Mouse (Mus musculus) CH12.LX (cell line): Measurements from ENCODE around the gene Fam214a. TPM values are rescaled to one million over a fixed set of nuclear protein-coding genes. Genes with fewer than 3 reads are reported as not detected.
A peak's percentile ranks its signal among the peaks of the same experiment; 100 is the strongest.

Experiments
- DNase-seq: peaks from one replicate; pipeline ENCODE4 v3.0.0-alpha.2; 2013; ENCODE audit errors: extremely low read depth
- H3K27ac ChIP-seq: 2 replicates; pipeline ENCODE4 v1.5.1; 2012; ENCODE audit warnings: low read depth, mild to moderate bottlenecking, control low read depth, moderate library complexity; ENCODE audit not compliant: insufficient read depth
- H3K27me3 ChIP-seq: replicated peaks from 2 replicates; pipeline ENCODE3; 2012; ENCODE audit warnings: inconsistent platforms
- H3K36me3 ChIP-seq, 2 experiments: replicated peaks in 1 of 2; 2 replicates each; pipeline versions ENCODE3 to v1.6.1; 2012; ENCODE audit warnings: inconsistent platforms in 1 of 2, low read length in 1 of 2, mild to moderate bottlenecking in 1 of 2, mixed read lengths in 1 of 2, moderate library complexity in 1 of 2; ENCODE audit not compliant: control insufficient read depth in 1 of 2, insufficient read depth in 1 of 2
- H3K4me1 ChIP-seq, 2 experiments: 2 replicates each; pipeline ENCODE4 v1.6.1; 2012; ENCODE audit warnings: inconsistent platforms in 1 of 2, moderate library complexity in 1 of 2; ENCODE audit not compliant: insufficient read depth in 2 of 2, control insufficient read depth in 1 of 2
- H3K4me2 ChIP-seq: 2 replicates; pipeline ENCODE4 v1.6.1; 2012; ENCODE audit warnings: low read depth, mild to moderate bottlenecking, control low read depth; ENCODE audit not compliant: poor library complexity, insufficient read depth, severe bottlenecking
- H3K4me3 ChIP-seq, 3 experiments: fragments of 150-350 bp in 1 of 3; sonication (generic) in 1 of 3; replicated peaks in 1 of 3; 2 replicates each; pipeline versions ENCODE3 to v1.5.1; 2011 to 2012; ENCODE audit warnings: low read depth in 2 of 3, low read length in 2 of 3, mild to moderate bottlenecking in 2 of 3, moderate library complexity in 2 of 3, control low read depth in 1 of 3, improper control_type of control experiment in 1 of 3, inconsistent platforms in 1 of 3, mixed read lengths in 1 of 3; ENCODE audit not compliant: poor library complexity in 1 of 3
- H3K79me2 ChIP-seq: replicated peaks from 2 replicates; pipeline ENCODE4 v1.6.1; 2012; ENCODE audit warnings: mild to moderate bottlenecking, moderate library complexity; ENCODE audit not compliant: control insufficient read depth, poor library complexity, insufficient read depth, severe bottlenecking; ENCODE audit errors: extremely low read depth
- H3K9ac ChIP-seq: 2 replicates; pipeline ENCODE4 v1.6.1; 2012; ENCODE audit warnings: low read depth, mild to moderate bottlenecking, control low read depth, moderate library complexity; ENCODE audit not compliant: insufficient read depth
- H3K9me3 ChIP-seq: replicated peaks from 2 replicates; pipeline ENCODE3; 2012; ENCODE audit warnings: low read length, inconsistent platforms, mixed read lengths
- BHLHE40 ChIP-seq: IDR thresholded peaks from 2 replicates; pipeline ENCODE4 v1.6.1; 2011; ENCODE audit warnings: mild to moderate bottlenecking, low read depth, low read length, improper control_type of control experiment
- CHD1 ChIP-seq: IDR thresholded peaks from 2 replicates; pipeline ENCODE4 v1.6.1; 2012; ENCODE audit warnings: low read depth, low read length, improper control_type of control experiment, inconsistent platforms
- CTCF ChIP-seq, 2 experiments: IDR thresholded peaks in 1 of 2; conservative IDR thresholded peaks in 1 of 2; 2 replicates each; pipeline ENCODE4 v1.5.1; 2011 to 2012; ENCODE audit warnings: low read depth in 2 of 2, low read length in 2 of 2, improper control_type of control experiment in 1 of 2, inconsistent platforms in 1 of 2, mild to moderate bottlenecking in 1 of 2, moderate library complexity in 1 of 2
- E2F4 ChIP-seq: IDR thresholded peaks from 2 replicates; pipeline ENCODE4 v1.6.1; 2011; ENCODE audit warnings: low read depth, low read length, improper control_type of control experiment; ENCODE audit not compliant: insufficient replicate concordance
- EP300 ChIP-seq: IDR thresholded peaks from 2 replicates; pipeline ENCODE4 v1.6.1; 2011; ENCODE audit warnings: low read length, improper control_type of control experiment
- ETS1 ChIP-seq: conservative IDR thresholded peaks from 2 replicates; pipeline ENCODE4 v1.6.1; 2012; ENCODE audit warnings: low read depth, mild to moderate bottlenecking, inconsistent platforms, low read length, improper control_type of control experiment, moderate library complexity
- HCFC1 ChIP-seq: IDR thresholded peaks from 2 replicates; pipeline ENCODE4 v1.6.1; 2012; ENCODE audit warnings: low read depth, mild to moderate bottlenecking, inconsistent platforms, low read length, improper control_type of control experiment
- IRF4 ChIP-seq: IDR thresholded peaks from 2 replicates; pipeline ENCODE4 v1.6.1; 2014; ENCODE audit warnings: low read depth, mild to moderate bottlenecking, inconsistent platforms, low read length, improper control_type of control experiment
- JUN ChIP-seq: IDR thresholded peaks from 2 replicates; pipeline ENCODE4 v1.6.1; 2011; ENCODE audit warnings: low read depth, mild to moderate bottlenecking, low read length, improper control_type of control experiment, moderate library complexity; ENCODE audit not compliant: insufficient read depth
- JUND ChIP-seq: conservative IDR thresholded peaks from 2 replicates; pipeline ENCODE4 v1.6.1; 2011; ENCODE audit warnings: low read depth, low read length, improper control_type of control experiment
- KAT2A ChIP-seq: IDR thresholded peaks from 2 replicates; pipeline ENCODE4 v1.6.1; 2012; ENCODE audit warnings: low read length, improper control_type of control experiment, inconsistent platforms; ENCODE audit not compliant: insufficient replicate concordance
- MAFK ChIP-seq: IDR thresholded peaks from 2 replicates; pipeline ENCODE4 v1.6.1; 2011; ENCODE audit warnings: low read length, improper control_type of control experiment; ENCODE audit not compliant: insufficient replicate concordance
- MAX ChIP-seq: IDR thresholded peaks from 2 replicates; pipeline ENCODE4 v1.6.1; 2011; ENCODE audit warnings: low read length, improper control_type of control experiment
- MEF2A ChIP-seq: IDR thresholded peaks from 2 replicates; pipeline ENCODE4 v1.6.1; 2014; ENCODE audit warnings: low read depth, mild to moderate bottlenecking, inconsistent platforms, low read length, improper control_type of control experiment, borderline replicate concordance
- MXI1 ChIP-seq: IDR thresholded peaks from 2 replicates; pipeline ENCODE4 v1.6.1; 2011; ENCODE audit warnings: mild to moderate bottlenecking, low read depth, low read length, improper control_type of control experiment
- MYC ChIP-seq: IDR thresholded peaks from 2 replicates; pipeline ENCODE4 v1.6.1; 2011; ENCODE audit warnings: low read depth, mild to moderate bottlenecking, improper control_type of control experiment, low read length
- NELFE ChIP-seq: IDR thresholded peaks from 2 replicates; pipeline ENCODE4 v1.6.1; 2011; ENCODE audit warnings: low read depth, low read length, improper control_type of control experiment
- NRF1 ChIP-seq: IDR thresholded peaks from 2 replicates; pipeline ENCODE4 v1.6.1; 2014; ENCODE audit warnings: low read depth, mild to moderate bottlenecking, inconsistent platforms, low read length, improper control_type of control experiment, moderate library complexity
- PAX5 ChIP-seq: IDR thresholded peaks from 2 replicates; pipeline ENCODE4 v1.6.1; 2012; ENCODE audit warnings: low read length, inconsistent platforms, mixed read lengths
- POLR2AphosphoS2 ChIP-seq: IDR thresholded peaks from 2 replicates; pipeline ENCODE4 v1.6.1; 2011; ENCODE audit warnings: low read depth, low read length, improper control_type of control experiment
- RAD21 ChIP-seq: IDR thresholded peaks from 2 replicates; pipeline ENCODE4 v1.6.1; 2011; ENCODE audit warnings: low read depth, mild to moderate bottlenecking, low read length, improper control_type of control experiment, moderate library complexity
- RCOR1 ChIP-seq: conservative IDR thresholded peaks from 2 replicates; pipeline ENCODE4 v1.6.1; 2012; ENCODE audit warnings: low read depth, mild to moderate bottlenecking, inconsistent platforms, low read length, improper control_type of control experiment
- SIN3A ChIP-seq: IDR thresholded peaks from 2 replicates; pipeline ENCODE4 v1.6.1; 2012; ENCODE audit warnings: low read length, improper control_type of control experiment, inconsistent platforms
- SMC3 ChIP-seq: IDR thresholded peaks from 2 replicates; pipeline ENCODE4 v1.6.1; 2011; ENCODE audit warnings: low read depth, low read length, improper control_type of control experiment
- TBP ChIP-seq: conservative IDR thresholded peaks from 2 replicates; pipeline ENCODE4 v1.6.1; 2011; ENCODE audit warnings: low read depth, low read length, improper control_type of control experiment
- TCF12 ChIP-seq: IDR thresholded peaks from 2 replicates; pipeline ENCODE4 v1.6.1; 2014; ENCODE audit warnings: low read depth, mild to moderate bottlenecking, inconsistent platforms, low read length, improper control_type of control experiment
- UBTF ChIP-seq: IDR thresholded peaks from 2 replicates; pipeline ENCODE4 v1.6.1; 2012; ENCODE audit warnings: low read depth, mild to moderate bottlenecking, inconsistent platforms, low read length, improper control_type of control experiment, moderate library complexity
- USF1 ChIP-seq: IDR thresholded peaks from 2 replicates; pipeline ENCODE4 v1.6.1; 2014; ENCODE audit warnings: low read depth, mild to moderate bottlenecking, inconsistent platforms, low read length, improper control_type of control experiment
- USF2 ChIP-seq: conservative IDR thresholded peaks from 2 replicates; pipeline ENCODE4 v1.6.1; 2011; ENCODE audit warnings: low read depth, low read length, improper control_type of control experiment
- ZC3H11A ChIP-seq: IDR thresholded peaks from 2 replicates; pipeline ENCODE4 v1.6.1; 2012; ENCODE audit warnings: low read depth, mild to moderate bottlenecking, inconsistent platforms, low read length, improper control_type of control experiment
- ZMIZ1 ChIP-seq: IDR thresholded peaks from 2 replicates; pipeline ENCODE4 v1.6.1; 2012; ENCODE audit warnings: low read depth, mild to moderate bottlenecking, inconsistent platforms, low read length, improper control_type of control experiment
- dilution Hi-C: fragments of 300-500 bp; cut with MboI; formaldehyde crosslinking; loops from 2 replicates; pipeline ENCODE4 v1.14.3; 2020; ENCODE audit warnings: low sequenced_read_pairs; ENCODE audit not compliant: extremely low pct_unique_long_range_greater_than_20kb, extremely low pct_ligation_motif_present
- in situ Hi-C: fragments of 300-500 bp; cut with MboI; formaldehyde crosslinking; loops from 3 replicates; pipeline ENCODE4 v1.14.3; 2019; ENCODE audit warnings: low sequenced_read_pairs, low pct_ligation_motif_present, low pct_unique_long_range_greater_than_20kb, mixed read lengths
- polyA plus RNA-seq: library from polyadenylated mRNA; unstranded; fragments of >175 nt; gene quantifications from 2 replicates; pipeline ENCODE4 v1.2.1, GENCODE M21; 2012; ENCODE audit warnings: low read depth; ENCODE audit not compliant: insufficient read length
- total RNA-seq, 2 experiments: library from RNA; depleted of rRNA; stranded (reverse); fragments of 300-350 nt in 1 of 2; fragments of >200 nt in 1 of 2; gene quantifications; 2 replicates each; pipeline ENCODE4 v1.2.3; 2012 to 2014

Gene Fam214a
- total and polyA plus RNA-seq, 3 experiments = 6.2 to 8.6 (median 7.0) TPM

- Histone ChIP-seq H3K9me3 (no peaks in the 10 kb centered on the region), H3K9ac (no peak overlapping the region), H3K27ac (no peak overlapping the region), H3K79me2 (peaks cover 3% of the 10 kb centered on the region; the same call in 1 of the 2 replicates), H3K27me3 (no peaks in the 10 kb centered on the region), H3K4me3 (peak overlapping the region in 1 of 3 experiments; percentile 41), H3K4me1 (peaks cover 20 to 41% of the 10 kb centered on the region in 2 experiments), H3K4me2 (peak overlapping the region; percentile 70), H3K36me3 (peaks cover 0 to 28% of the 10 kb centered on the region in 2 experiments)
- dilution Hi-C loops (no loop called here), in situ Hi-C loops (no loop called here)
- TF ChIP-seq MEF2A (no peak), MAX (no peak), ZMIZ1 (no peak), CTCF (conservative IDR thresholded peaks at IDR 0.05 in 1 of 2, IDR thresholded peaks at IDR 0.05 in 1 of 2; ENCODE audit: low read depth in 2 of 2, low read length in 2 of 2) (no peak), RCOR1 (no peak), BHLHE40 (peak; percentile 12; the same call in 1 of the 2 replicates), POLR2AphosphoS2 (no peak), HCFC1 (no peak), EP300 (peak; percentile 48; the same call in 1 of the 2 replicates), RAD21 (no peak), USF1 (no peak), TBP (no peak), ZC3H11A (no peak), ETS1 (0 out of 2 replicates have a peak, but pooled peaks have one; percentile 18)
- peak; percentile 40 for DNase-seq
Measured at GRCm38 (mm10) chr9:74985173-74985715, 32.6 kb downstream of the Fam214a start.

GRCm38 (mm10) chr9:74985770-74986169, 33.1 kb downstream of the Fam214a start:
- Histone ChIP-seq H3K9ac (no peak overlapping the region), H3K4me3 (no peak overlapping the region), H3K4me1 (peaks cover 20 to 41% of the 10 kb centered on the region in 2 experiments), H3K27ac (no peak overlapping the region), H3K4me2 (peak overlapping the region; percentile 70), H3K9me3 (no peaks in the 10 kb centered on the region), H3K79me2 (peaks cover 3% of the 10 kb centered on the region; the same call in 1 of the 2 replicates), H3K27me3 (no peaks in the 10 kb centered on the region), H3K36me3 (peaks cover 0 to 25% of the 10 kb centered on the region in 2 experiments)
- peak; percentile 39 for DNase-seq
- dilution Hi-C loops = no loop called here
- in situ Hi-C loops = no loop called here
- TF ChIP-seq TCF12 (peak; percentile 20; the same call in 1 of the 2 replicates), MEF2A (peak; percentile 85), MAFK (0 out of 2 replicates have a peak, but pooled peaks have one; percentile 24), SIN3A (no peak), UBTF (no peak), CTCF (conservative IDR thresholded peaks at IDR 0.05 in 1 of 2, IDR thresholded peaks at IDR 0.05 in 1 of 2; ENCODE audit: low read depth in 2 of 2, low read length in 2 of 2) (no peak), CHD1 (no peak), JUND (no peak), USF2 (no peak), NRF1 (no peak), IRF4 (peak; percentile 28; the same call in 1 of the 2 replicates), PAX5 (no peak), SMC3 (no peak), NELFE (no peak), BHLHE40 (peak; percentile 49; the same call in 1 of the 2 replicates), HCFC1 (no peak), RAD21 (no peak), MYC (no peak), E2F4 (no peak), JUN (no peak), EP300 (peak; percentile 52), KAT2A (no peak), RCOR1 (no peak), MXI1 (no peak; the same call in 1 of the 2 replicates)
